Mouse (Mus musculus) kidney, postnatal 0 days (tissue): ENCODE measurements around the gene Gm10337. TPM values are rescaled to one million over a fixed set of nuclear protein-coding genes. Genes with fewer than 3 reads are reported as not detected.

ENCODE experiments used
- ATAC-seq: fragments of 200-750 bp; cut with Nextera tagmentation; replicated peaks from 2 replicates; pipeline ENCODE4 v1.8.0; 2017; ENCODE audit warnings: low read depth, moderate number of reproducible peaks, moderate TSS enrichment, moderate library complexity; ENCODE audit not compliant: low FRiP score
- DNase-seq: peaks from one replicate; pipeline ENCODE4 v3.0.0-alpha.2; 2016; ENCODE audit warnings: low spot score
- H3K27ac ChIP-seq: fragments of 300-500 bp; sonication (generic); 2 replicates; pipeline ENCODE4 v1.5.1; 2014; ENCODE audit warnings: mild to moderate bottlenecking
- H3K27me3 ChIP-seq: fragments of 300-500 bp; sonication (generic); 2 replicates; pipeline ENCODE4 v1.6.1; 2014; ENCODE audit warnings: low read length, mixed read lengths; ENCODE audit not compliant: insufficient read depth
- H3K36me3 ChIP-seq: fragments of 300-500 bp; sonication (generic); 2 replicates; pipeline ENCODE4 v1.6.1; 2014; ENCODE audit warnings: low read length, mixed read lengths; ENCODE audit not compliant: insufficient read depth
- H3K4me1 ChIP-seq: fragments of 300-500 bp; sonication (generic); replicated peaks from 2 replicates; pipeline ENCODE4 v1.6.1; 2014; ENCODE audit warnings: antibody characterized with exemption, low read length, mixed read lengths; ENCODE audit not compliant: insufficient read depth
- H3K4me2 ChIP-seq: fragments of 300-500 bp; sonication (generic); 2 replicates; pipeline ENCODE4 v1.6.1; 2014; ENCODE audit warnings: mild to moderate bottlenecking, low read length, moderate library complexity, mixed read lengths
- H3K4me3 ChIP-seq: fragments of 300-500 bp; sonication (generic); replicated peaks from 2 replicates; pipeline ENCODE4 v1.5.1; 2014; ENCODE audit warnings: low read depth, low read length
- H3K9ac ChIP-seq: fragments of 300-500 bp; sonication (generic); 2 replicates; pipeline ENCODE4 v1.6.1; 2014; ENCODE audit warnings: low read depth, low read length
- H3K9me3 ChIP-seq: fragments of 300-500 bp; sonication (generic); replicated peaks from 2 replicates; pipeline ENCODE4 v1.6.1; 2016; ENCODE audit warnings: low read length, inconsistent platforms, mixed read lengths
- CTCF ChIP-seq: IDR thresholded peaks from 2 replicates; pipeline ENCODE4 v1.5.1; 2016; ENCODE audit warnings: antibody characterized with exemption, low read depth, mild to moderate bottlenecking, moderate library complexity
- WGBS: fragments of 180-500 bp; shearing (Covaris S2); extraction: QIAGEN DNeasy Blood & Tissue Kit; methylation state at CpG from one replicate; pipeline ENCODE4 v1.1.7; 2014; 5-methylcytosine and 5-hydroxymethylcytosine counted together
- polyA plus RNA-seq: library from polyadenylated mRNA; unstranded; fragments of >200 nt; fragmentation: Nextera tagmentation; extraction: Ambion mirVana; gene quantifications from 2 replicates; pipeline ENCODE4 v1.2.1, GENCODE M21; 2015

Gene Gm10337
- 1.8 TPM in 1 of 2 replicates, not detected in the other for polyA plus RNA-seq

GRCm38 (mm10) chr15:102503447-102503846, at the start of gene Gm10337:
Gene Gm10337 (plus strand): TSS chr15:102503722.
- H3K36me3 ChIP-seq: peaks cover 45% of the 10 kb centered on the region
- WGBS: 94% methylated on average over 1 of the region's 1 CpGs
- H3K9me3 ChIP-seq: no peaks in the 10 kb centered on the region
- H3K4me2 ChIP-seq: no peak within 1 kb of the TSS
- no peak within 1 kb of the TSS for H3K4me3 ChIP-seq
- no peak for DNase-seq
- H3K4me1 ChIP-seq: no peaks in the 10 kb centered on the region
- no peak within 1 kb of the TSS for H3K27ac ChIP-seq
- H3K27me3 ChIP-seq: no peaks in the 10 kb centered on the region
- H3K9ac ChIP-seq: no peak within 1 kb of the TSS
- ATAC-seq: no peak
- no peak for TF ChIP-seq CTCF

GRCm38 (mm10) chr15:102455993-102456392, 47.5 kb upstream of the Gm10337 start:
- H3K9me3 ChIP-seq: no peaks in the 10 kb centered on the region
- H3K36me3 ChIP-seq: no peaks in the 10 kb centered on the region
- H3K4me1 ChIP-seq: no peaks in the 10 kb centered on the region
- H3K4me2 ChIP-seq: no peak overlapping the region
- DNase-seq: no peak
- no peak; the same call in 1 of the 2 replicates for ATAC-seq
- no peak overlapping the region for H3K9ac ChIP-seq
- H3K4me3 ChIP-seq: no peak overlapping the region
- no peak overlapping the region for H3K27ac ChIP-seq
- peak; percentile 59 for TF ChIP-seq CTCF
- 41% methylated on average over 6 of the region's 6 CpGs for WGBS
- no peaks in the 10 kb centered on the region for H3K27me3 ChIP-seq

- no peaks in the 10 kb centered on the region for H3K36me3 ChIP-seq
- DNase-seq (no peak), ATAC-seq (no peak)
- no peak overlapping the region for H3K27ac ChIP-seq
- peak overlapping the region; percentile 71 for H3K4me2 ChIP-seq
- H3K9ac ChIP-seq: no peak overlapping the region
- TF ChIP-seq CTCF: no peak
- H3K4me1 ChIP-seq: no peaks in the 10 kb centered on the region
- H3K9me3 ChIP-seq: no peaks in the 10 kb centered on the region
- H3K27me3 ChIP-seq: no peaks in the 10 kb centered on the region
- H3K4me3 ChIP-seq: no peak overlapping the region
- WGBS: 73% methylated on average over 5 of the region's 5 CpGs
Measured at GRCm38 (mm10) chr15:102458050-102458736, 45.3 kb upstream of the Gm10337 start.

- Histone ChIP-seq H3K36me3 (no peaks in the 10 kb centered on the region), H3K4me2 (peak within 1 kb of the TSS; percentile 71), H3K4me3 (peak within 1 kb of the TSS; percentile 37), H3K9ac (peak within 1 kb of the TSS; percentile 46), H3K27ac (peak within 1 kb of the TSS; percentile 42; the same call in 1 of the 2 replicates), H3K27me3 (no peaks in the 10 kb centered on the region), H3K9me3 (no peaks in the 10 kb centered on the region), H3K4me1 (no peaks in the 10 kb centered on the region)
- WGBS: under 1% methylated on average over 19 of the region's 19 CpGs
- DNase-seq: peak; percentile 95
- peak; percentile 86 for ATAC-seq
- TF ChIP-seq CTCF: peak; percentile 86
Measured at GRCm38 (mm10) chr15:102458904-102459317, 44.6 kb upstream of the Gm10337 start, which contains the start of gene Prr13. Gene Prr13 (plus strand): TSS chr15:102459028.

GRCm38 (mm10) chr15:102459381-102459780, 44.1 kb upstream of the Gm10337 start:
- DNase-seq (no peak), ATAC-seq (no peak)
- Histone ChIP-seq H3K27ac (peak overlapping the region; percentile 42; the same call in 1 of the 2 replicates), H3K27me3 (no peaks in the 10 kb centered on the region), H3K4me2 (peak overlapping the region; percentile 71), H3K9ac (peak overlapping the region; percentile 46), H3K4me1 (no peaks in the 10 kb centered on the region), H3K4me3 (peak overlapping the region; percentile 37), H3K9me3 (no peaks in the 10 kb centered on the region), H3K36me3 (no peaks in the 10 kb centered on the region)
- TF ChIP-seq CTCF: no peak
- 32% methylated on average over 6 of the region's 6 CpGs for WGBS

- Histone ChIP-seq H3K9ac (no peak overlapping the region; the same call in 1 of the 2 replicates), H3K27me3 (no peaks in the 10 kb centered on the region), H3K36me3 (no peaks in the 10 kb centered on the region), H3K4me1 (no peaks in the 10 kb centered on the region), H3K4me3 (no peak overlapping the region), H3K4me2 (peak overlapping the region; percentile 71), H3K27ac (no peak overlapping the region), H3K9me3 (no peaks in the 10 kb centered on the region)
- DNase-seq: no peak
- WGBS: 65% methylated on average over 5 of the region's 5 CpGs
- ATAC-seq: no peak
- TF ChIP-seq CTCF: no peak
Measured at GRCm38 (mm10) chr15:102459847-102460246, 43.7 kb upstream of the Gm10337 start.
